Mouse (Mus musculus): ENCODE measurements around the gene Trub1.

Gene Trub1

GRCm38 (mm10) chr19:57498110-57498743 lies 45.5 kb downstream of the Trub1 start:
- no peak for DNase-seq (ENCODE audit: low spot score)

GRCm38 (mm10) chr19:57498884-57499410 lies 46.2 kb downstream of the Trub1 start:
- DNase-seq (ENCODE audit: low spot score): no peak

- no peak for DNase-seq (ENCODE audit: low spot score)
Measured at GRCm38 (mm10) chr19:57500254-57500653, 47.5 kb downstream of the Trub1 start.

- no peak for DNase-seq (ENCODE audit: low spot score)
Measured at GRCm38 (mm10) chr19:57503144-57503543, 50.4 kb downstream of the Trub1 start.

GRCm38 (mm10) chr19:57505048-57505932 lies 52.6 kb downstream of the Trub1 start:
- DNase-seq (ENCODE audit: low spot score): no peak

GRCm38 (mm10) chr19:57506591-57506990 lies 53.9 kb downstream of the Trub1 start:
- peak; percentile 37 for DNase-seq (ENCODE audit: low spot score)

- no peak for DNase-seq (ENCODE audit: low spot score)
Measured at GRCm38 (mm10) chr19:57508261-57508788, 55.6 kb downstream of the Trub1 start.

GRCm38 (mm10) chr19:57509758-57510319 lies 57.1 kb downstream of the Trub1 start:
- no peak for DNase-seq (ENCODE audit: low spot score)

- DNase-seq (ENCODE audit: low spot score): no peak
Measured at GRCm38 (mm10) chr19:57510836-57511235, 58.1 kb downstream of the Trub1 start.

GRCm38 (mm10) chr19:57513123-57513522 lies 60.4 kb downstream of the Trub1 start:
- no peak for DNase-seq (ENCODE audit: low spot score)

GRCm38 (mm10) chr19:57521721-57522120 lies 69.0 kb downstream of the Trub1 start:
- no peak for DNase-seq (ENCODE audit: low spot score)

GRCm38 (mm10) chr19:57523363-57523762 lies 70.7 kb downstream of the Trub1 start:
- DNase-seq (ENCODE audit: low spot score): no peak

- DNase-seq (ENCODE audit: low spot score): no peak
Measured at GRCm38 (mm10) chr19:57525693-57526092, 73.0 kb downstream of the Trub1 start.

GRCm38 (mm10) chr19:57530212-57530611 lies 77.5 kb downstream of the Trub1 start:
- no peak for DNase-seq (ENCODE audit: low spot score)

GRCm38 (mm10) chr19:57534262-57534661 lies 81.5 kb downstream of the Trub1 start:
- DNase-seq (ENCODE audit: low spot score): no peak

GRCm38 (mm10) chr19:57536512-57536911 lies 83.8 kb downstream of the Trub1 start:
- no peak for DNase-seq (ENCODE audit: low spot score)

GRCm38 (mm10) chr19:57537510-57538182 lies 84.9 kb downstream of the Trub1 start:
- DNase-seq (ENCODE audit: low spot score): no peak

- DNase-seq (ENCODE audit: low spot score): no peak
Measured at GRCm38 (mm10) chr19:57540118-57540517, 87.4 kb downstream of the Trub1 start.
